Mouse (Mus musculus) skeletal muscle tissue, adult 2 months (tissue): ENCODE results near the gene Samd1.
A peak's percentile ranks its signal among the peaks of the same experiment; 100 is the strongest.

ENCODE experiments used
- DNase-seq: peaks from one replicate; pipeline ENCODE4 v3.0.0-alpha.2; 2012; ENCODE audit warnings: low read depth, low spot score

Samd1 gene

GRCm38 (mm10) chr8:83997511-83998141, at the start of gene Samd1:
Samd1 (plus strand) TSS chr8:83997672.
- no peak for DNase-seq

- no peak for DNase-seq
Measured at GRCm38 (mm10) chr8:83954749-83955105, 42.7 kb upstream of the Samd1 start.

DNA sequence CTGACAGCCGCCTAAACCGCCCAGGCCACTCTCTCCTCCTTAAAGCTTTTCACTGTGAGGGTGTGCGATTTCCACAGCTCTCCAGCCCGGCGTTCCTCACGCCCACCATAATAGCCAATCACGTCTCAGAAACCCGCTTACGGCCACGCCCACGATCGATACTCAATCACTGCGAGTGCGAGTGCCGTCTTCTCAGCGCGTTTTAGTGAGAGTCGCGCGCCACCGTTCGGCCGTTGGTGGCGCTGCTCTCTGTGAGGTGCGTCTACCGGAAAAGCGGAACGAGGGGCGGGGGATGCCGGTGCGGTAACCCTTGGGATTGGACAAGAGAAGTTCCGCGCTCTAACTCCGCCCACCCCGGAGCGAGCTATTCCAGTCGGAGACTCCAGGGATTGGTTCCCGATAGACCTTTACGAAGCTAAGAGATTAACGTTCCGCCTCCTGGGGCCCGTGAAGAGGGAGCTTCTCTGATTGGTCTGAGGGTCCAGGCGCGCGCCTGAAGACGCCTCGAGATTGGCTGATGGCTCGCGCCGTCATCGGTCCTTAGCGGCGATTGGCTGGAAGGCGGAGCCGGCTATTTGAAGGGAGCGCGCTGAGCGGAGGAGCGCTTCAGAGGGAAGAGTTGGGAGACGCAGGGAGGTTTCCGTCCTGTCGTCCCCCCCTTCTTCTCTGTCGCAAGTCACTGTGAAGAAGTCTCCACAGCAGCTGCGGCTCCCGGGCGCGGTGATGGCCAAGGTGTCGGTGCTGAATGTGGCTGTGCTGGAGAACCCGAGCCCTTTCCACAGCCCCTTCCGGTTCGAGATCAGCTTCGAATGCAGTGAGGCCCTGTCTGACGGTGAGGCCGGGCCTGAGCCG, 42.1 kb upstream of the Samd1 start, which contains the start of the genes Gm10644 and Asf1b:
Gene Gm10644, minus strand, starts transcription at position 100 of the 852 bp plus-strand sequence.
Gene Asf1b, plus strand, starts transcription at position 402 of the 852 bp plus-strand sequence.
- DNase-seq, result peak; percentile 98

GRCm38 (mm10) chr8:83955958-83956218, 41.6 kb upstream of the Samd1 start:
- no peak for DNase-seq

GRCm38 (mm10) chr8:83956789-83957188, 40.7 kb upstream of the Samd1 start:
- no peak for DNase-seq

GRCm38 (mm10) chr8:83964015-83964765, 33.3 kb upstream of the Samd1 start:
- peak; percentile 90 for DNase-seq

- no peak for DNase-seq
Measured at GRCm38 (mm10) chr8:83967701-83968100, 29.8 kb upstream of the Samd1 start.

DNA sequence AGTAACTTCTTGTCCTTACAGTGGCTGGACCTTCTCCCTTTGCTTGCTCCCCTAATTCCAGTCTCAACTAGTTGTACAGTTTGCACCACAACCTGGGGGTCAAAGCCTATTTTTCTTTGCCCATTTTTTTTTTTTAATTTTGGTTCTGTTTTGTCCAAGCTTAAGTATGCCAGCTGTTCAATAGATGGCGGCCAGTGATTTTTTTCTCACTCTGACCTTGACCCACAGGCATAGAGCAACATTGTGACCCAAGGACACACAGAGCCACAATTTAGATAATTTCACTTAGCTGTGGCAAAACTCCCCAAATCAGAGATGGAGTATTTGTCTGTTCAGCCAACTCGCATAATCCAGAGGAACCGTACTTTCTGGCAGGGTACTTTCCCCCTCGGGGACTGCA, 26.4 kb upstream of the Samd1 start:
- DNase-seq, result no peak

GRCm38 (mm10) chr8:83971661-83972060, 25.8 kb upstream of the Samd1 start:
- no peak for DNase-seq

DNA sequence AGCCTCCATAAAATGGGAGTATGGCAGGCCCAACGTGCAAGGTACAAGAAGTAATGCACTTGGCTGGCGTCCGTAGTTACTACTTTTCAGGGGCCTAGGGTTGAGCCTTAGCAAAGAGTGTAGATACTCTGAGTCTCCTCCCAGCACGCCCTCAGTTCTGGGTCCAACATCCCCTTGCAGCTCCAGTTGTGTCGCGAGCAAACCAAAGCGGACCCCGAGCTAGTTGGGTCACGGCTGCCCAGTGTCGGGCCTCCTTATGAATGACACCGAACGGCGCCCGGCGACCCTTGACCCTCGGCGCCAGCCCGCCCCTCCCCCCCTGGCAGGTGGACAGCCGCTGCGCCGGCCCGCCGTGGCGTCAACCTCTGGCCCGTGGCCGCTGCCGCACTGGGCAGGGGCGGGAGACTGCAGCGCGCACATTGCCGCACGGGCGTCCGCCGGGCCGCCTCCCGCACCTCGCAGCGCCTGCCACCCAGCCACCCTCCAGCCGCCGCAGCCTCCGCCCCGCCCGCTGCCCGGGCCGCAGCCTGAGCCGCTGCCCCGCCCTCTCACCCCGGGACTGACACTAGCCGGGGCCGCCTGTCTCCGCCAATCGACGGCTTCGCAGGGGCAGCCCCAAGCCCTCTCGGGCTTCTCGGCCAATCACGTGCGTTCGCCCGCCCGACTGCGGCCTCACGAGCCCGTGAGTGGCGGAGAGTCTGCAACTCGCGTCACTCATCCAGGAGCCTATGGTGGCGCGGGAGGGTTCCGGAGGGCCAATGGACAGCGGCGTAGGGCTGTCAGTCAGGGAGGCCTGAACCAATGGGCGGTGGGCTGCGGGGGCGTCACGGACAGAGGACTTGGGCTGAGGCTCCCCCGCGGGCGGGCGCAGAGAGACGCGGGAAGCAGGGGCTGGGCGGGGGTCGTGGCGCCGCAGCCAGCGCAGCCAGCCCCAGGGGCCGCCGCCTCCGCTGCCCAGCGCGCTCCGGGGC, 25.0 kb upstream of the Samd1 start, which contains the start of gene Prkaca:
Gene Prkaca, plus strand, starts transcription at position 844 of the 971 bp plus-strand sequence.
- DNase-seq, result peak; percentile 99

DNA sequence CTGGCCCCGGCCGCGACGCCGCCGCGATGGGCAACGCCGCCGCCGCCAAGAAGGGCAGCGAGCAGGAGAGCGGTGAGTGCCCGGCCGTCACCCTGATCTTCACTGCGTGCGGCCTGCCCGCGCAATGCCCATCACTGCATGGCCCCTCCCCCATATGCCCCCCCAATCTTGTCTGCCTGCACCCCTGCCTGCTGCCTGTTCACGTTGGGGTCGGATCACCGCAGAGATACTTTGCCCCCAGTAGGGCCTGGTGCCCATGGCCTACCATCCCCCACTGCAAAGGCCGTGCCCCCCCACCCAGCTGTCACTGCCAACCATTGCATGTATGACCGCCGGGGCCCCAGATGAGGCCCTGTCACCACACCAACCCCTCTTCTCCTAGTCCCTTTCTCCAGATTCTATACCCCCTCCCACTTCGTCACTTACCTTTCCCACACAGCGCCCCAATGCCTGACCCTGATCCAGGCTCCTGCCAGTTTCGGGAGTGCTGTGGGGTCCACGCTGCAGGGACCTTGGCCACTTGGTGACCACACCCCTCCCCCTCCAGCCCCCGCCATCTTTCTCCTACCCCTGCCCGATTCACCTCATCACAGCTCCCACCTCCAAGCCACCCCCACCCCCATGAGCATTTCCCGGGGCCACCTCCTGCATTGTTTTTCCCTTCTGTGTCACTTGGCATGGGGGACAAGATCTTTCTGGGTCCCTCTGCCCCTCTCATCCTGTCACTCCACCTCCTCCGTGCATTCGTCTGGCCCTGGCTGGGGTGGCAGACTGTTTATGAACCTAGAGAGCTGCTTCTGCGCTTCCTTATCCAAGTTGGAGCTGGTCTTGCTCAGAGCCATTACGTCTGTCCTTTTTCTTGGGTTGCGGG, 24.1 kb upstream of the Samd1 start:
- DNase-seq, result no peak

GRCm38 (mm10) chr8:83974521-83974920, 23.0 kb upstream of the Samd1 start:
- no peak for DNase-seq

DNA sequence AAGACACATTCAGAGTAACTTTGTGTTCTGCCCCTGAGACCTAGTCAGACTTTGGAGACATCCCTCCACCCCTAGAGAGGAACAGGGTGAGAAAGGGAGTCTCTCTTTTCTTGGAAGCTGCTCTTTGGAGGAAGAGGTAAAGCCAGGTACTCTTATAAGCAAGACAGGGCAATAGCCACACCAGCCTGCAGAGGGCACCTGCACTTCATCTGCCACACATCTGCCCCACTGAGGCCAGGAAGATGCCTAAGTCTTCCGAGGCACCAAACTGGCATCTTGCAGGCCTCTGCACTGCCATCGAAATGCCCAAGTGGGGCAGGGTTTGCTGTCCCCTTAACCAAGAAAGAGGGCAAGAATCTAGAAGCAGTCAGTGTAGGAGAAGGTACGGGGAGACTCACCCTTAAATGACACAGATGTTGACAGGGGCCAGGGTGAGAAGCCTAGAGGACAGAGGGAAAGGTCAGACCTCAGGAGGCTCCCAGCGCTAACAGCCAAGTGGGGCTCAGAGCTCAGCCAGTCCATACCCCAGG, 21.3 kb upstream of the Samd1 start:
- no peak for DNase-seq

DNA sequence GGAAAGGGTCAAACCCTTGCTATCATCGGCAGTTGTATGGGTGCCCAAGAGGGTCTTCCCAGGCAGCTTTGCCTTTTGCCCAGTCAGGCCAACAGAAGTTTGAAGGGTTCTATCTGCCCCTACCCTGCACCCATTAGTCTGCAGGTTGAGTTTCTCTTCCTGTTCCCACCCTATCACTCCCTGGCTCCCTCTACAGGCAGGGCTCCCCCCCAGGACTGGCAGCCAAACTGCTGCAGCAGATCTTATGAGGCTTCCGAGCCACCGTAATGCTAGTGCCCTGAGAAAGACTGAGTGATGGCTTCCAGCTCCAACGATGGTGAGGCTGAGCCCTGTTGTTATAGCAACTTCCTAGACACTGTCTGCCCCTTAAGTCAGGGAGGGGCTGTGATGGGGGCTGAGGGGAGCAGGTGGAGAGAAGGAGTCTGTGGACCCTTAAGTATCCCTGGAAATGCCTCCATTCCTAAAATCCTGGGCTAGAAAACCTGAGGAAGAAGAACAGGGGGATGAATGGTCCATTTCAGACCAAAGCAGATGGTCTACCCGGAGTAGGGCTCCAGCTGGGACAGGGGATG, 20.6 kb upstream of the Samd1 start:
- no peak for DNase-seq

DNA sequence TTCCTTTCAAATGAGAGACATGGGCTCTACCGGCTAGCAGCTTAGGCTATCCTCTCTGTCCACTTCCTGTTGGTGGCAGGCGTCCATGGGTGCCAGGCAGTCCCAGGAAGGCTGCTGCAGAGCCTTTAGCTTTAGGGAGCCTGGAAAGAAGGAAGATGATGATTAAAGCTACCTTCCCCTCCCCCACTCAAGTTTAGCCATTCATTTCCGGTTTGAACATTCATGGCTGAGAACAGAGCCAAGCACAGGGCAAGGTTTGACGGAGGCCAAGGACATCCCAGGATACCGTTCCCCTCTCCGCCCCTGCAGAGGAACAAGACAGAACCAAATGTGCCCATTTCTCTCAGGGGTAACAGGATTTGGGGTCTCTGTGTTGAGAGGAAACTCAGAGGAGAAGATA, 19.8 kb upstream of the Samd1 start:
- no peak for DNase-seq

- DNase-seq, result no peak
Measured at GRCm38 (mm10) chr8:83978200-83978599, 19.3 kb upstream of the Samd1 start.

DNA sequence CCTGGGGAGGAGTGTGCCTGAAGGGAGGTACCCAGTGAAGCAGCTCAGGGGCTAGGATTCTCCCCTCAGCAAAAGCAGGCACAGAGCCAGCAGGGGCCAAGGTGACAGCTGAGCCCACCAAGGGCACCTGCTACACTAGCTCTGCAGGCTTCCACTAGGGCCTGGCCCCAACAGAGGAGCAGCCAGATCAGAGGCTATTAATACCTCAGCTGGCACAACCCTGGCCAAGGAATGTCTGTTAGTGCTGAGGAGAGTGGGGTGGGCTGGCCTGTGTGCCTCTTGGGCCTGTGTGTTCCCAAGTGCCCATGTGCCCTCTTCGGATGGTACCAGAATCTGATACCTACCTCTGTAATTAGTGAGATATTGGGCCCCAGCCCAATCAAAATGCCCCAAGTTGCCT, 17.2 kb upstream of the Samd1 start:
- peak; percentile 79 for DNase-seq

DNA sequence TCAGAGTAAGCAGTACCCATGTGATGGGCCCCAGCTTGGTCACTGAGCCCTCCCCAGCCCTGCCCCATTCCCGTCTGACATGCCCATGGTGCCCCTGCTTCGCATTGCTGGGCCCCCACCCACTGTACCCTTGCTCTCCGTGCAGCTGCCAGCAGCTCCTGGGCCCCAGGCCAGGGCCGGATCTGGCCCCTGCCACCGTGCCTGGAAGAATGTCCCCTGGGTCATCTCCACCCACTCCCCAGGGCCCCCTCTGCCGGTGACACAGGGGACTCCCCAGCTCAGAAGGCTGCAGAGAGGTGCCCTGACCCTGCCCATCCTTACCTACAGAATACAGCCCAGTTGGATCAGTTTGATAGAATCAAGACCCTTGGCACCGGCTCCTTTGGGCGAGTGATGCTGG, 16.6 kb upstream of the Samd1 start:
- DNase-seq, result peak; percentile 75

DNA sequence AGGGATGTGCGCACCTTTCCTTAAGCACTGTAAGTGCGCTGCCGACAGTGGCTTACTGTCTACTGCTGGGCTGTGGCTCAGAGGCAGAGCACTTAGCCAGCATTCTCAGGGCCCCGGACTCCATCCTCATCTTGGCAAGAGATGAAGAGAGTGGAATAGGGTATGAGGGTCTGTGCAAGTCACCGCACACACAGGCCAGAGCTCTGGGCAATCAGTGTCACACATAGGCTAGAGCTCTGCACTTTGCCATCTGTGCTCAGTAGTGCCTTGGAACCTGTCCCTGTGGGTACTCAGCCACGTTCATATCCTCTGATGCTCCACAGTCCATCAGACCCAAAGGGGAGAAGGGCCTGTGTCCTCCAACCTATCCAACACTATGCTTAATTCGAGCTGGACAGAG, 15.9 kb upstream of the Samd1 start:
- DNase-seq, result no peak

GRCm38 (mm10) chr8:83982449-83982848, 15.0 kb upstream of the Samd1 start:
- no peak for DNase-seq
